Mouse (Mus musculus): ENCODE measurements around the gene Slc47a1. TPM values are rescaled to one million over a fixed set of nuclear protein-coding genes. Genes with fewer than 3 reads are reported as not detected.

Gene Slc47a1
- total RNA-seq, 2 experiments from 2014 or later = 16.1 to 20.7 TPM

- DNase-seq = no peak
Observed at GRCm38 (mm10) chr11:61378651-61379050, 506 bp upstream of the Slc47a1 start.

- no peak for DNase-seq
Observed at GRCm38 (mm10) chr11:61368668-61369067, 9.5 kb downstream of the Slc47a1 start.

- DNase-seq = no peak
Observed at GRCm38 (mm10) chr11:61366517-61367273, 11.4 kb downstream of the Slc47a1 start.

GRCm38 (mm10) chr11:61365938-61366337, 12.2 kb downstream of the Slc47a1 start:
- no peak for DNase-seq

- DNase-seq = no peak
Observed at GRCm38 (mm10) chr11:61364096-61364495, 14.0 kb downstream of the Slc47a1 start.

- DNase-seq = no peak
Observed at GRCm38 (mm10) chr11:61361515-61362190, 16.5 kb downstream of the Slc47a1 start.

- DNase-seq = no peak
Observed at GRCm38 (mm10) chr11:61356600-61356999, 21.5 kb downstream of the Slc47a1 start.

- DNase-seq = no peak
Observed at GRCm38 (mm10) chr11:61356111-61356510, 22.0 kb downstream of the Slc47a1 start.

- DNase-seq = no peak
Observed at GRCm38 (mm10) chr11:61355351-61355750, 22.8 kb downstream of the Slc47a1 start.

- no peak for DNase-seq
Observed at GRCm38 (mm10) chr11:61354346-61354745, 23.8 kb downstream of the Slc47a1 start.

GRCm38 (mm10) chr11:61353038-61353437, 25.1 kb downstream of the Slc47a1 start:
- DNase-seq = no peak

GRCm38 (mm10) chr11:61352138-61352651, 25.9 kb downstream of the Slc47a1 start:
- no peak for DNase-seq

GRCm38 (mm10) chr11:61349337-61349736, 28.8 kb downstream of the Slc47a1 start:
- peak; percentile 40 for DNase-seq

- no peak for DNase-seq
Observed at GRCm38 (mm10) chr11:61346133-61346532, 32.0 kb downstream of the Slc47a1 start.

- peak; percentile 25 for DNase-seq
Observed at GRCm38 (mm10) chr11:61342505-61343420, 35.4 kb downstream of the Slc47a1 start, which contains the start of gene Slc47a2. Slc47a2 (minus strand) TSS chr11:61342860.

- no peak for DNase-seq
Observed at GRCm38 (mm10) chr11:61341971-61342370, 36.2 kb downstream of the Slc47a1 start.

- DNase-seq = no peak
Observed at GRCm38 (mm10) chr11:61341233-61341632, 36.9 kb downstream of the Slc47a1 start.

GRCm38 (mm10) chr11:61340374-61340773, 37.8 kb downstream of the Slc47a1 start:
- no peak for DNase-seq

- DNase-seq = no peak
Observed at GRCm38 (mm10) chr11:61337586-61337985, 40.6 kb downstream of the Slc47a1 start.

- no peak for DNase-seq
Observed at GRCm38 (mm10) chr11:61320904-61321687, 57.0 kb downstream of the Slc47a1 start.

GRCm38 (mm10) chr11:61319923-61320567, 58.1 kb downstream of the Slc47a1 start:
- no peak for DNase-seq
